Mouse (Mus musculus) lung, adult 2 months (tissue): Measurements from ENCODE around the gene Phlda1.

Experiments
- CTCF ChIP-seq: fragments of 200-500 bp; IDR thresholded peaks from 2 replicates; pipeline ENCODE4 v1.5.1; 2011; ENCODE audit warnings: mild to moderate bottlenecking, low read length, control low read depth; ENCODE audit not compliant: insufficient read depth
- POLR2A ChIP-seq: fragments of 200-500 bp; IDR thresholded peaks from 2 replicates; pipeline ENCODE4 v1.6.1; 2011; ENCODE audit warnings: low read depth, mild to moderate bottlenecking, control low read depth, low read length, borderline replicate concordance; ENCODE audit errors: extremely low read depth

- TF ChIP-seq POLR2A (no peak), CTCF (no peak)
These were observed 3.9 kb downstream of the Phlda1 start for GRCm38 (mm10) chr10:111509981-111510380.
